Mouse (Mus musculus) forebrain, embryonic 13.5 days (tissue): Measurements from ENCODE around the gene Clps. TPM values are rescaled to one million over a fixed set of nuclear protein-coding genes. Genes with fewer than 3 reads are reported as not detected.

Experiments
- ATAC-seq: fragments of 200-750 bp; cut with Nextera tagmentation; 2 replicates; pipeline ENCODE4 v1.8.0; 2017
- H3K27ac ChIP-seq: fragments of 300-500 bp; sonication (generic); 2 replicates; pipeline ENCODE4 v1.5.1; 2015; ENCODE audit warnings: inconsistent platforms, mild to moderate bottlenecking, moderate library complexity
- H3K27me3 ChIP-seq: fragments of 300-500 bp; sonication (generic); 2 replicates; pipeline ENCODE4 v1.6.1; 2015; ENCODE audit warnings: mild to moderate bottlenecking, inconsistent platforms
- H3K36me3 ChIP-seq: fragments of 300-500 bp; sonication (generic); 2 replicates; pipeline ENCODE4 v1.6.1; 2015; ENCODE audit warnings: mild to moderate bottlenecking, inconsistent platforms; ENCODE audit not compliant: poor library complexity, severe bottlenecking
- H3K4me1 ChIP-seq: fragments of 300-500 bp; sonication (generic); 2 replicates; pipeline ENCODE4 v1.6.1; 2015; ENCODE audit warnings: inconsistent platforms
- H3K4me2 ChIP-seq: fragments of 300-500 bp; sonication (generic); 2 replicates; pipeline ENCODE4 v1.6.1; 2015; ENCODE audit warnings: inconsistent platforms, mild to moderate bottlenecking, moderate library complexity
- H3K4me3 ChIP-seq: fragments of 300-500 bp; sonication (generic); 2 replicates; pipeline ENCODE4 v1.5.1; 2015; ENCODE audit warnings: mild to moderate bottlenecking, inconsistent platforms
- H3K9ac ChIP-seq: fragments of 300-500 bp; sonication (generic); 2 replicates; pipeline ENCODE4 v1.6.1; 2015; ENCODE audit warnings: mild to moderate bottlenecking, inconsistent platforms
- H3K9me3 ChIP-seq: fragments of 300-500 bp; sonication (generic); replicated peaks from 2 replicates; pipeline ENCODE4 v1.6.1; 2016; ENCODE audit warnings: inconsistent platforms
- WGBS: fragments of 180-500 bp; shearing (Covaris S2); methylation state at CpG from one replicate; pipeline ENCODE4 v1.1.7; 2015; 5-methylcytosine and 5-hydroxymethylcytosine counted together
- polyA plus RNA-seq: library from polyadenylated mRNA; unstranded; fragments of >200 nt; fragmentation: Nextera tagmentation; extraction: Ambion mirVana; gene quantifications from 2 replicates; pipeline ENCODE4 v1.2.1, GENCODE M21; 2015

The Clps gene
- polyA plus RNA-seq, result 0.54 TPM in 1 of 2 replicates, not detected in the other

- Histone ChIP-seq H3K27ac (no peak within 1 kb of the TSS), H3K9ac (no peak within 1 kb of the TSS), H3K4me2 (no peak within 1 kb of the TSS), H3K9me3 (no peaks in the 10 kb centered on the region), H3K4me1 (peaks cover 9% of the 10 kb centered on the region; the same call in 1 of the 2 replicates), H3K36me3 (no peaks in the 10 kb centered on the region), H3K27me3 (no peaks in the 10 kb centered on the region), H3K4me3 (no peak within 1 kb of the TSS)
- ATAC-seq, result no peak
- WGBS, result 88% methylated on average over 4 of the region's 4 CpGs
Measured at GRCm38 (mm10) chr17:28560598-28560997, at the start of gene Clps. Gene Clps, minus strand, starts transcription at chr17:28560766.

- H3K9me3 ChIP-seq, result no peaks in the 10 kb centered on the region
- H3K27ac ChIP-seq, result no peak overlapping the region
- H3K4me2 ChIP-seq, result no peak overlapping the region
- H3K9ac ChIP-seq, result no peak overlapping the region
- no peak overlapping the region for H3K4me3 ChIP-seq
- H3K4me1 ChIP-seq, result no peaks in the 10 kb centered on the region
- no peak for ATAC-seq
- WGBS, result 89% methylated on average over 3 of the region's 3 CpGs
- peaks cover 53% of the 10 kb centered on the region for H3K36me3 ChIP-seq
- H3K27me3 ChIP-seq, result no peaks in the 10 kb centered on the region
Measured at GRCm38 (mm10) chr17:28609543-28609942, 49.0 kb upstream of the Clps start.

DNA sequence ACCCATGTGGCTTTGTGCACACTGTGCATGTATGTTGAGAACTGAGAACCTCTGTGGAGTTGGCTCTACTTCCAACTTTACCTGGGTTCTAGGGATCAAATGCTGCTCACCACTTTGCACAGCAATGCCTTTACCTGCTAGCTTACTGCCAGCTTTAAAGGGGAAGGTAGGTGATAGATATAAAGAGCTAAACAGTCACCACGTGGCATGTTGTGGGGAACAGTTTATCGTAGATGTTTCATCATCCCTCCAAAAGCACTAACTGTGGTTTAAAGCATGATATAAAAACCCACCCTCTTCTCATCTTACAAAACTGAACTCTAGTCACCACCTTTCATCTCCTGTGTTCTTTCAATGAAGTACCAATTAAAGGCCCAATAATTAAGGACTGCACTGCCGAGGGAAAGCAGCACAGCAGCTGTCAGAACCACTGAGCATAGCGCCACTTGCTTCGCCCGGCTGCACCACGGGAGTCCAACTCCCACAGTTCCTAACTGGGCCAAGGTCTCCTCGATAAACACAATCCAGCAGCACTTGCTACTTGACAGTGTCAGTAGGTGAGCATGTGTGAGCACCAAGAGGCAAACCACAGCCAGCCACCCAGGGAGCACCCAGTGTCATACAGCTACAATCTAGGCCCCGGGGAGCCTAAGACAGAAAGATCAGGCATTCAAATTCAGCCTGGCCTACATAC, 41.1 kb upstream of the Clps start:
- 71% methylated on average over 9 of the region's 9 CpGs for WGBS
- Histone ChIP-seq H3K4me1 (no peaks in the 10 kb centered on the region), H3K9ac (no peak overlapping the region), H3K27me3 (no peaks in the 10 kb centered on the region), H3K4me2 (no peak overlapping the region), H3K4me3 (no peak overlapping the region), H3K36me3 (peaks cover 94% of the 10 kb centered on the region), H3K27ac (no peak overlapping the region), H3K9me3 (no peaks in the 10 kb centered on the region)
- no peak for ATAC-seq

DNA sequence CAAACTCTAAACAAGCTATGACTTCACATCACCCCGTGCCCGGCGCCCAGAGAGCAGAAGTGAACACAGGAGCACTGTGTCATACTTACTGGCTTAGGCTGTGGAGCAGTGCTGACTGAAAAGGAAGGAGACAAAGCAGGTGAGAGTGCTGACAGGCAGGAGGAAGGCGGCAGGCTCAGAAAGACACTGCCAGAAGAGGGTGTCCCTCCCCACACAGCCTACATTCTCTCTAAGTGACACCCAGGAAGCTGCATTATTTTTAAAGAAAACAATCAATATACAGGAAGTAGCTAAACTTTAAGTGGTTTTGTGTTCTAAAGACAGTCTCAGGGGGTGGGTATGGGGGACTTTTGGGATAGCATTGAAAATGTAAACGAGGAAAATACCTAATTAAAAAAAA, 40.2 kb upstream of the Clps start:
- Histone ChIP-seq H3K27me3 (no peaks in the 10 kb centered on the region), H3K4me3 (no peak overlapping the region), H3K27ac (no peak overlapping the region), H3K9ac (no peak overlapping the region), H3K4me1 (no peaks in the 10 kb centered on the region), H3K4me2 (no peak overlapping the region), H3K9me3 (no peaks in the 10 kb centered on the region), H3K36me3 (peaks cover 94% of the 10 kb centered on the region)
- no peak for ATAC-seq
- WGBS, result 88% methylated on average over 5 of the region's 5 CpGs

DNA sequence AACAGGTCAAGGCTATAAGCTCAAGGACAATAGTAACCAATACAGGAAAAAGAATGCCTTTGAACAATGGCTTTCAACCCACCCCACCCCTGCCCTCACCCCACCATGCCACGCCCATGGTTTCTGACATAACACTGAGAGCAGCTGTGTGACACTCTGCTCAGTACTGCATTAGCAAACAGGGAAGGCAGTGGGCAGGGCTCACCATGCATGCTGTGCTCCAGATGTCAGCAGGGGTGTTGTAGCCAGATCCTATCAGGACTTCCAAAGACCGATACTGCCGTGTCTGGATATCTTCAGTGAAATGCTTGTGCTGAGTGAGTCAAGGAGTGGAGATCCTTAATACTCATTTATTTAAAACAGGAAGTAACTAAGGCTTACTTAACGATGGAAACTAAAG, 33.4 kb upstream of the Clps start:
- no peak for ATAC-seq
- Histone ChIP-seq H3K27me3 (no peaks in the 10 kb centered on the region), H3K4me2 (no peak overlapping the region), H3K9me3 (no peaks in the 10 kb centered on the region), H3K27ac (no peak overlapping the region), H3K36me3 (peaks cover 92% of the 10 kb centered on the region), H3K9ac (no peak overlapping the region), H3K4me1 (no peaks in the 10 kb centered on the region), H3K4me3 (no peak overlapping the region)
- WGBS, result 81% methylated on average over 4 of the region's 4 CpGs

DNA sequence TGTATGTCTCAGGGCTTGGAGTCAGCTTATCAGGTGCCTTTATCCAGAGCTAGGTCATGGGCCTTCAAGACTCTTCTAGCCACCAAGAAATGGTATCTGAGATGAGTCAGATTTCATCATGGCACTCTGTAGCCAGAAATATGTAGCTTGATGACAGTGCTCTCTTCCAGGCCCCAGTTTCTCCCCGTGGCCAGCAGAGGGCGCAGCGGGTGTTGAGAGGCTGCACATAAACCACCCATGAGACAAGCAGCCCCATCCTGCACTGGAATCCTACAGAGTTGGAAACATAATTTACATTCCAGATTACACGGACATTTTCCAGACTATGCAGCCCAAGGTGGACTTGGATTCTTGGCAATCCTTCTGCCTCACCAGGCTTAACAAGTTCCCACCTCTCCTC, 32.4 kb upstream of the Clps start:
- no peak for ATAC-seq
- no peaks in the 10 kb centered on the region for H3K9me3 ChIP-seq
- no peak overlapping the region for H3K4me2 ChIP-seq
- H3K4me3 ChIP-seq, result no peak overlapping the region
- WGBS, result 17% methylated on average over 4 of the region's 4 CpGs
- no peaks in the 10 kb centered on the region for H3K27me3 ChIP-seq
- H3K4me1 ChIP-seq, result no peaks in the 10 kb centered on the region
- no peak overlapping the region for H3K9ac ChIP-seq
- H3K36me3 ChIP-seq, result peaks cover 93% of the 10 kb centered on the region
- H3K27ac ChIP-seq, result no peak overlapping the region

GRCm38 (mm10) chr17:28591476-28591875, 30.9 kb upstream of the Clps start:
- Histone ChIP-seq H3K4me2 (no peak overlapping the region), H3K9ac (no peak overlapping the region), H3K27ac (no peak overlapping the region), H3K4me3 (no peak overlapping the region), H3K9me3 (no peaks in the 10 kb centered on the region), H3K36me3 (peaks cover 91% of the 10 kb centered on the region), H3K27me3 (no peaks in the 10 kb centered on the region), H3K4me1 (no peaks in the 10 kb centered on the region)
- no peak for ATAC-seq
- 93% methylated on average over 5 of the region's 5 CpGs for WGBS

DNA sequence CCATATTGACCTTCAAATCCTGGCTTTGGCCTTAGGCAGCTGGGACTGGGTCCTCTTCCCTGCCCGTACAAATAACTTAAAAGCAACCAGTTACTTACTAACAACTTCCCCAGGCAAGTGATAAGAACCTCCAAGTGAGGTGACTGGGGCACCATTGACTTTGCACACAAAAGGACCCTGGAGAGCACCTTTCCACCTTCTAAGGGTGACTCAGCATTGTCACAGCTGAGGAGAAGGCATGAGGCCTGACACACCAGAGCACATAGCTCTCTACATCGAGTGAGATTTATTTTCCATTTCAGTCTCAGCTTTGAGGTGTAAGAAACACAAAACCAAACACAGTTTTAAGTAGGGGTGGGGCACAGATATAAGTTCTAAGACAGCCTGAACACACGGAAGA, 30.0 kb upstream of the Clps start:
- H3K27me3 ChIP-seq, result no peaks in the 10 kb centered on the region
- no peak overlapping the region for H3K4me2 ChIP-seq
- H3K27ac ChIP-seq, result no peak overlapping the region
- no peak overlapping the region for H3K9ac ChIP-seq
- ATAC-seq, result no peak
- no peak overlapping the region for H3K4me3 ChIP-seq
- no peaks in the 10 kb centered on the region for H3K4me1 ChIP-seq
- H3K9me3 ChIP-seq, result no peaks in the 10 kb centered on the region
- H3K36me3 ChIP-seq, result peaks cover 87% of the 10 kb centered on the region
- 93% methylated on average over 3 of the region's 3 CpGs for WGBS

- no peak overlapping the region for H3K9ac ChIP-seq
- H3K27me3 ChIP-seq, result no peaks in the 10 kb centered on the region
- ATAC-seq, result no peak
- H3K9me3 ChIP-seq, result no peaks in the 10 kb centered on the region
- peaks cover 71% of the 10 kb centered on the region for H3K36me3 ChIP-seq
- 74% methylated on average over 2 of the region's 2 CpGs for WGBS
- H3K4me1 ChIP-seq, result no peaks in the 10 kb centered on the region
- H3K4me3 ChIP-seq, result no peak overlapping the region
- no peak overlapping the region for H3K4me2 ChIP-seq
- no peak overlapping the region for H3K27ac ChIP-seq
Measured at GRCm38 (mm10) chr17:28588591-28588990, 28.0 kb upstream of the Clps start.

- 89% methylated on average over 3 of the region's 3 CpGs for WGBS
- ATAC-seq, result no peak
- Histone ChIP-seq H3K4me3 (no peak overlapping the region), H3K27ac (no peak overlapping the region), H3K9ac (no peak overlapping the region), H3K9me3 (no peaks in the 10 kb centered on the region), H3K27me3 (no peaks in the 10 kb centered on the region), H3K4me1 (no peaks in the 10 kb centered on the region), H3K4me2 (no peak overlapping the region), H3K36me3 (peaks cover 50% of the 10 kb centered on the region)
Measured at GRCm38 (mm10) chr17:28586509-28586908, 25.9 kb upstream of the Clps start.

DNA sequence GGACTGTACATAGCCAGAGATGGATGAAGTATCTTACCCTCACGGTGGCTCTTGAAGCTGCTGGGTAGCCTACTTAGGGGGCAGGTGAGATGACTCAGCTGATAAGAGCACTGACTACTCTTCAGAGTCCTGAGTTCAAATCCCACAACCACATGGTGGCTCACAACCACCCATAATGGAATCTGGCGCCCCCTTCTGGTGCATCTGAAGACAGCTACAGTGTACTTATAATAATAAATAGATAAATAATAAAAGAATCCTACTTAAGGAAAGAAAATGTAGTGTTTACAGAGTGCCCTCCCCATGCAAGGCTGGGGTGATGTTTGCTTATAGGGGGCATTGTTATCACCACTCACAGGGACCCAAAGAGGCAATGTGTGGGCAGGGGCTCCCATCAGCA, 20.5 kb upstream of the Clps start:
- H3K9ac ChIP-seq, result no peak overlapping the region
- no peak overlapping the region for H3K4me2 ChIP-seq
- no peak overlapping the region for H3K4me3 ChIP-seq
- ATAC-seq, result no peak
- no peak overlapping the region for H3K27ac ChIP-seq
- H3K9me3 ChIP-seq, result no peaks in the 10 kb centered on the region
- 49% methylated on average over 2 of the region's 2 CpGs for whole genome bisulfite sequencing
- 0 out of 2 replicates have a peak, but pooled peaks cover 4% of the 10 kb centered on the region for H3K36me3 ChIP-seq
- no peaks in the 10 kb centered on the region for H3K4me1 ChIP-seq
- no peaks in the 10 kb centered on the region for H3K27me3 ChIP-seq

- no peaks in the 10 kb centered on the region for H3K9me3 ChIP-seq
- WGBS, result 9% methylated on average over 9 of the region's 9 CpGs
- no peak for ATAC-seq
Measured at GRCm38 (mm10) chr17:28580396-28580795, 19.8 kb upstream of the Clps start.

More at GRCm38 (mm10) chr17:28580396-28580795, 19.8 kb upstream of the Clps start:
- Histone ChIP-seq H3K4me3 (no peak overlapping the region), H3K27me3 (no peaks in the 10 kb centered on the region), H3K4me1 (peaks cover 6% of the 10 kb centered on the region), H3K4me2 (no peak overlapping the region), H3K36me3 (no peaks in the 10 kb centered on the region), H3K27ac (no peak overlapping the region), H3K9ac (no peak overlapping the region)
